Mouse (Mus musculus): Measurements from ENCODE around the gene Runx1.

GRCm38 (mm10) chr16:92621859-92622258 lies 204.1 kb downstream of the Runx1 start:
- no peak for TF ChIP-seq CTCF (IDR thresholded peaks at IDR 0.05; ENCODE audit: insufficient read depth, low read length)
- no peak for TF ChIP-seq POLR2A (IDR thresholded peaks at IDR 0.05; ENCODE audit: borderline replicate concordance, extremely low read depth, low read depth, low read length)

Measured in lung, adult 2 months (tissue).